Mouse (Mus musculus): ENCODE measurements around the gene Ldlrad1. TPM values are rescaled to one million over a fixed set of nuclear protein-coding genes. Genes with fewer than 3 reads are reported as not detected.

Gene Ldlrad1
- polyA plus RNA-seq, 1 experiment from 2014 or later, result 0.38 TPM

DNA sequence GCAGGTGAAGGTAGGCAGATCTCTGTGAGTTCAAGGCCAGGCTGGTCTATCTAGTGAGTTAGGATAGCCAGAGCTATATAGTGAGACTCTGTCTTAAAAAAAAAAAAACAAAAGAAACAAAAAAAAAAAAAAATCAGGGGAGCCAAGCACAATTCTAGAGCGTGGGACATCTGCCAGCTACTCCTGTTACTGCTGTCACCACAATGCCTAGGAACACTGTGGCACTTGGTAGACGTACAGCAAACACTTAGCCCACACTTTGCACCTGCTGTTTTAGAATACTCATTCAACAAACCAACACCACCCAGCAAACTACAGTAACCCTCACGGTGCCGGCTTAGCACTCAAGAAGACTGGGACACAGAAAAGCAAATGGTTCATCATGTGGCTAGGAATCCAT lies 2.5 kb downstream of the Ldlrad1 start:
- no peak for DNase-seq (ENCODE audit: low spot score)

DNA sequence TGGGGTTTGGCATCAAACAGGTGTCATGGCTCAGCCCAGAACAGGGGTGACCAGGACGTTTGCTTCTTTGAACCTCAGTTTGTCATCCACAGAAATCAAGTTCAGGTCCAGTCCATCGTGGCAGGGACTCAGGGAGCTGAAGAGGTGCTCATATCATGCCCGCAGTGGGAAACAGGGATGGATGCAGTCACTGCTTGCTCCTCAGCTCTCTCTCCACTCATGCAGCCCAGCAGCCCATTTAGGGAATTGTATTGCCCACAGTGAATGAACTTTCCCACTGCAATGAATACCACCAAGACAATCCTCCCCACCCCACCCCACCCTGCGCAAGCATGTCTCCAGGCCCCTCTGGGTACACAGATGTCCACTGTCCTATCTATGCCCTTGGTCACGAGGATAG lies 3.0 kb downstream of the Ldlrad1 start:
- DNase-seq (ENCODE audit: low spot score), result no peak

DNA sequence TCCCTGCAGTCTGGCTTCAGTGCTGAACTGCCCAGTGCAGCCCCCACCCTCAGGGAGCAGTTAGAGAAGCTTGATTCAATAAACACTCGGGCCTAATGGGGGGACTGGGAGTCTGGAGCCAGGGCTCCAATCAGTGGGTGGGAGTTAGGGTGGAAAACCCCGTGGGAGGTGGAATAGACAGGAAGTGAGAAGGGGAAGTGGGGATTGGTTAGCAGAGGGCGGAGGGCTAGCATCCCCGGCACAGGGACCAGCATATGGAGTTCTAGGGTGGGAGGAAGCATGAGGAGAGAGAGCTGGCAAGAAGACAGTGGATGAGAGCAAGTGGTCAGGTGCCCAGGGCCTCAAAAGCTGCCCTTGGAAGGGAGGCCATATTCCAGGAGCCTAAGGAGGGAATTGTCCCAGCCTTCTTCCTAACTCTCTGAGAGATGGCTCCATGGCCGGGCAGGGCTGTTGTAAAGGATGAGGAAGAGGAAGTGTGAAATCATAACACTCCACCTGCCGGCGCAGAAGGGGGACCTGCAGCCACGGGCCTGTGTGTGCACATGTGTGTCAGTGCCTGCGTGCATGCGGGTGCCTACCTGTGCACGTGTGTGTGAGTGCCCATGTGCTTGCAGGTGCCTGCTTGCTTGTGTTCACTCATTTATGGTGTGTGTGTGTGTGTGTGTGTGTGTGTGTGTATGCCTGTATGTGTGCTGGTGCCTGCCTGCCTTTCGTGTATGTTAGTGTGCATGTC lies 4.5 kb downstream of the Ldlrad1 start:
- no peak for DNase-seq (ENCODE audit: low spot score)

DNA sequence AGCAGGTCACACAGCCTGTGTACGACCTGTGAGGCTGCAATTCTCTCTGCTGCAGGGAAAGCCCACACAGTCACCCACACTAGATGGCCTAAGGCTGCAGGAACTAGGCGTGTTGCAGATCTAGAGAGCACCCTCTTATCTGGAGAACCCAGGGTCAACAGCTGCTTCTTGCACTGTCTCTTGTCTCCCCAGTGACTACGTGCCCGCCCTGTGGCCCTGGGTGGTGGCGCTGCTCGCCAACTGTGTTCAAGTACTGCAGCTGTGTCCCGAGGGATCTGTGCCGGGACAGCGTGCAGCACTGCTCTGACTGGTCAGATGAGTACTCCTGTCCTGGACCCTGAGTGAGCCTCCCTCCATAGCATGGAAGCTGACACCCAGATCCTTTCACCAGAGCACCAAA lies 8.6 kb downstream of the Ldlrad1 start:
- no peak for DNase-seq (ENCODE audit: low spot score)

DNA sequence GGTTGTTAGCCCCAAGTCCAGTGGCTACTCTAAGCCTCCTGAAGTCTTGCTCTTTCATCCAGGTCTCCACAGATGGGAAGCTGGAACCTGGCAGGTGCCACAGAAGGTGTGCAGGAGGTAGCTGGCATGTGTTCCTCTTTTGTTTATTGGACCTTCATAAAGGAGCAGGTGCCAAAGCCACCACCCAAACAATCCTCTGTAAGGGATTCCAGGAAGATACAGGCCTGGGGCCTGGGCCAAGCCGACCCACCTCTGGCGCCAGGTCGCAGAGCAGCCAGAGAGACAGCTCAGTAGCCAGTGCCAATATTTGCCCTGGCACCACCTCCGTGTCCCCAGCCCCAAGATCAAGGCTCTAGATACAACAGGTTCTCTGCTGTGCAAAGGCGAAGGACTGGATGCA lies 12.5 kb downstream of the Ldlrad1 start:
- no peak for DNase-seq (ENCODE audit: low spot score)

DNA sequence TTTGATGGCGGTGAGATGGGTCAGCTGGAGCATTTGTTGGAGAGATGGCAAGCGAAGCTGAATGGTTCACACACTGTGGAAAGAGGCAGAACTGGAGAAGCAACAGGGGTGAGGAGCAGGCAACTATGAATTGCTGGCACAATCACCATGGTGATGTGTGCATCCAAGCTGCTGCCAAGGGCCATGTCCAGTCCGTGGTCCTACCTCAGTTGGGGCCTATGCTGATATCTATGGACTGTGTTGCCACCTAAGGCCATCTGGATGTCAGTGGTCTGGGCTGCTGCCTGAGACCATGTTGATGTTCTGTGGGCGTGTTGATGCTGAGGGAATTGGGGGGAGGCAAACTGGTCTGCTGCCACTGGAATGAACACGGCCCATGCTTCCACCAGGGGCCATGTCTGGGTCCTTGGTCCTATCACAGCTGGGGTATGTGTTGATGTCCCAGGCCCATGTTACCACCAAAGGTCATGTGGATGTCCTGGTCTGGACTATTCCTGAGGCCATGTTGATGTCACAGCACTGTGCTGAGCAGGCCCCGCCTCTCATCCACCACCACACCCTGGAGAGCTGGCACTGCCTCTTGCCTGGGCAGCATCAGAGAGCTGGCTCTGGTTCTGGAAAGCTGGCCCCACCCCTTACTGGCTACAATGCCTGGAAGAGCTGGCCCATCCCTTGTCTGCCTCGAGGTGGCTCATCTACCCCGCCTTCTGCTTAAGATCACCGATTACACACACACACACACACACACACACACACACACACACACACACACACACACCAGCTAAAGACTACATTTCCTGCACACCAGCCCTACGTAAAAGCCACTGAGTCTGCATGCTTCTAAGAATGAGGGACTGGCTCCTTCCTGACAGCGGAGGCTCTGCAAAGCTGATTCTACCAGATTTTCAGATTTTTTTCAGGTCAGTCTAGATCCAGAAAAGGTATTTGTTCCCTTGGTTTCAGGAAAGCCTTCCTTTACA lies 14.5 kb downstream of the Ldlrad1 start:
- DNase-seq (ENCODE audit: low spot score), result no peak

GRCm38 (mm10) chr4:107226313-107226712 lies 17.3 kb downstream of the Ldlrad1 start:
- no peak for DNase-seq (ENCODE audit: low spot score)

DNA sequence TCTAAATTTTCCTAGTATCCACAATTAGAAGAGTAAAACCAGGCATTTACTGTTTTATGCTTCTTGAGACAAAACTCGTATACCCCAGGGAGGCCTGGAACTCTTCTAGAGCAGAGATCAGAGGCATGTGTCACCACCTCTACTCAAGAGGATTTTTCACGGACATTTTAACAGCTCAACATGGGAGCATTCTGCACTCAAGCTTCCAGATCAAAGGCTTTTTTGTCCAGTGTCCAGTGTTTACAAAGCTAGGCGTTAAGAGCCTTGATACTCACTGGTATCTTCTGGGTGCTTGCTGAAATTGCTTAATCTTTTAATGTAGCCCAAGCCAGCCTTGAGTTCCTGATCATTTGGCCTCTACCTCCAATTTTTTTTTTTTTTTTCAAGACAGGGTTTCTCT lies 23.2 kb downstream of the Ldlrad1 start:
- DNase-seq (ENCODE audit: low spot score), result no peak

DNA sequence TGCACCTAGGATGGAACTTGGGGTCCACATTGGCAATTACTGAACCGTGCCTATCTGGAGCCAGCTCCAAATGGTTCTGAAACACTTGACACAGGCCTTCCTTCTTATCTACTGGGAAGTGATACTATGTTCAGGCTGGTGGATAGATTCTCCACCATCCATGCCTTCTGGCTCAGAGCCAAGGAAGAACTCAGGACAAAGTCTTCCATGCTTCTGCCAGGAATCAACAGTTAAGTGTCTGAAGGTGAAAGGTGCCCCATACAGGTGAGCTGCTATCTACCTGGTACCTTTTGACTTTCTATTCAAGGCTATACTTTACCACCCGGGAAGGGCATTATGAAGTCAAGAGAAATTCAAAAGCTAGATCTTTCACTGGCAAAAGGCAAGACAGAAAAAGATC lies 29.3 kb downstream of the Ldlrad1 start:
- DNase-seq (ENCODE audit: low spot score), result no peak

DNA sequence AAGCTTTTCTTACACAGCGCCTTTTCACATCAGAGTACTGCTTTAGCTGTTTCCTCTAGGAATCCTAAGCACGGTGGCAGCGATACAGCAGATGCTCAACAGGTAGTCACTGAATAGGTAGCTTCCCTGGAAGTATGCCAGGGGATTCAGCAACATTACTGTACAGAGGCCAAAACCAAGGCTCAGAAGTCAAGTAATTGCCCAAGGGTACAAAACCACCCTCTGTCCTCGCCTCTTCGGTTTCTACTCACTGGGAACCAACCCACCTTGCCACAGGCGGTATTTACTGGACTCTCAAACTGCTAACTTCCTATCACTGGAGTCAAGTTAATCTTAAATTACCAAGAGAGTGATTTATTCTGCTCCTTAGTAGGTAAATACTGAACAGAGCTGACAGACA lies 31.2 kb downstream of the Ldlrad1 start:
- DNase-seq (ENCODE audit: low spot score), result no peak

GRCm38 (mm10) chr4:107243365-107244333 lies 34.7 kb downstream of the Ldlrad1 start:
- DNase-seq (ENCODE audit: low spot score), result no peak

DNA sequence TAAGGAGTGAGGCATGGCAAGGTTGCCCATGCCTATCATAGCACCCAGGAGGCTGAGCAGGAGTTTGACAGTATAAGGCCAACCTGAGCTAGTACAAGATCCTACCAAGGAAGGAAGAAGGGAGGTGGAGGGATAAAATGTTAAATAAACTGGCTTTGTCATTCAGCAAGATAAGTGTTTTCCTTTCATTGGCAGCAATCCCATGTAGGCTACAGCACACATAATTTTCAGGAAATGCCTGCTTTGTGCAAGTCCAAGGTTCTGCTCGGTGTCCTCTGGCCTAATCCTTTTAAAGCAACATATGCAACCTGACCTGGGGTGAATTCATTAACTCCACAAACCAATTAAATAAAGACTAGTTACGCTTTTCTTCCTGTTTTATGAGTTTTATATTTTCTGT lies 36.4 kb downstream of the Ldlrad1 start:
- no peak for DNase-seq (ENCODE audit: low spot score)

DNA sequence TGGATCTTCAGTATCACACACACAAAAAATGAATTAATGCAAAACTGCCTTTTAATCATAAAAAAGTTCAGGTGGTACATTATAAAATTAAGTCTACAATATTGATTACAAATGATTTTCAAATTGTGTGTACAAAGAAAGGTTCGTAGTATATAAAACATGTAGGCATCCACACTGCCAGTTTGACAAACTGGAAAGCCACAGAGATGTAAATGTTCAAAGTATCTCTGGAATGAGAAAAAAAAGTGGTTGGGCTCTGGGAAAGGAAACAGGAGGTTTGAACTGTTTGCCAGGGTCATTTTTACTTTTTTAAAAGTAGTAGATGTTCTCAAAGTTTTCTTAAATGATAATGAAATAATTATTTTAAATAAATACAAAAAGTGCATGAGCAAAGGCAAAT lies 37.1 kb downstream of the Ldlrad1 start:
- no peak for DNase-seq (ENCODE audit: low spot score)

GRCm38 (mm10) chr4:107247110-107247509 lies 38.1 kb downstream of the Ldlrad1 start:
- DNase-seq (ENCODE audit: low spot score), result no peak

GRCm38 (mm10) chr4:107248061-107248460 lies 39.1 kb downstream of the Ldlrad1 start:
- DNase-seq (ENCODE audit: low spot score), result no peak

DNA sequence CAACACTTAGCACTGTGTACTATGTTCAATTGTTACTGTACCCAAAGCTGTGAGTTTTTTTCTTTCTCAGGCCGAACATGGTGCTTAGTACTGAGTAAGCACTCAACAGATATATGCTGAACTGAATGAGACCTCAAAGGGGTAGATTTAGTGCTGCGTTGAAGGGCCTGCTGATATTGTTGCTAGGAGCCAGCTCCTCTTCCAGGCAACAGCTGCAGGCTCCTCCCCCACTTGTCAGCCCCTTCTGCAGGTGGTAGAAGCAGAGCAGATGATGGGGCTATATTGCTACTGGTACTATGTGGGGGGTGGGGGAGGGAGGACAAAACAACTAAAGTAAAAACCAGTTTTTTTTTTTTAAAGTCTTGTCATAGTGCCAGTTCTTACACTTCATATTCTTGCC lies 40.5 kb downstream of the Ldlrad1 start:
- peak; percentile 88 for DNase-seq (ENCODE audit: low spot score)

- peak; percentile 70 for DNase-seq (ENCODE audit: low spot score)
Measured at GRCm38 (mm10) chr4:107250494-107250893, 41.5 kb downstream of the Ldlrad1 start.

DNA sequence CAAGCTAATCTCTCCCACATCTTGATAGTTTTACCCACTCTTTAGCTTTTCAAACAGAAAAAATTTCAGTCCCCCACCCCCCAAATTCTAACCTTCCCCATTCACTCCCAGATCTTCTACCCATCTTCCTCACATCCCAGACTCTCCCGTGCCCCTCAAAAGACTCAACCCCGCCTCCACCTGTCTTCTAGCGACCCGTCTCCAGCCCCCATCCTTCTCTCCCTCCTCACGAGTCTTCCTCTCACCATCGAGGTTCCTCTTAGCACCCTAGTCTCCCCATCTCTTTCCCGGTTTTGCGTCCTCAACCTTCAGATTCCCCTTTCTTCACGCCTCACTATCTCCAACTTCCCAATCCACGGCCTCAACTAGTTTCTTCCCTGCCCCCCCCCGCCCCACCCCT lies 43.5 kb downstream of the Ldlrad1 start:
- no peak for DNase-seq (ENCODE audit: low spot score)

DNA sequence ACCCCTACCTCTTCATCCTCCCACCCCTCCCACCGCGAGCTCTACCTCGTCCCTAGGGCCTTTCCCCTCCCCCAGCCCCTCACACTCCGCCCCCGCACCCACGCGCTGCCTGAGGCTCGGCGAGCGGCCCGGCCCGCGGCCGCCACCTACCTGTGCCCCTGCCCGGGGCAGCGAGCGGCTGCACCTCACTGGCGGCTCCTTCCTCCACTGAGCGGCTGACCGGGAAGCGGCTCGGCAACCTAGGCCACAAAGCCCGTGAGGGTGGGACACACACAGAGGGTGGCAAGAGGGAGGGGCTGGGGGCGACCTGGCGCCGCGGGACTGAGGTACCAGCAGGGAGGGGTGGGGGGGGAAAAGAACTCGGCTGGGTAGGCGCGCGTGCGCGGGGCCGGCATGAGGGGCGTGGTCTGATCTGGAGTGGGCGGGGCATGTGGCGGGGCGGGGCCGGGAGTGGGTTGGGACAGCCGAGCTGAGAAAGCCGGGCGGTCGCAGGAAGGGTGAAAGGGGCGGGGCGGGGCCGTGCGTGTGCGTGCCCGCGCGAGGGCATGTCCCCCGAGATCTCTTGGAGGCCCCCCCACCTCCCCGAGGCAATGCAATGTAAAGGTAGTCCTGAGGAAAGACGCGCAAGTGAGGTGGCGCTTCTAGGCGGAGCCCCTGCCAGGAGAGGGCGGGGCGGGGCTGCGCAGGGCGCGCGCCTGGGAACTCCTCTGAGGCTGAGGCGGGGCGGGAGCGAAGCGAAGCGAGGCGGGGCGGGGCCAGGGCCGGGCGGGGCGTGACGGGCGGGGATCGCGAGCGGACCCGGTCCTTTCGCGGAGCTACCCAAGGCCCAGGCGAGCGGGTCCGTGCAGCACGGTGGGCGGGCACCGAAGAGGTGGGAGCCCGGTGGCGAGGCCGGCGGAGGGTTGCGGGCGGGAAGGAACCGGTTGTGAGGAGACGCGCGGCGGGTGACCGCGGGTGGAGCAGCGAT lies 44.4 kb downstream of the Ldlrad1 start, which contains the start of the genes Lrrc42 and Hspb11:
TSS of gene Lrrc42 (minus strand) at position 408 of the 967 bp plus-strand sequence.
TSS of gene Hspb11 (plus strand) at position 469 of the 967 bp plus-strand sequence.
- peak; percentile 98 for DNase-seq (ENCODE audit: low spot score)

- DNase-seq (ENCODE audit: low spot score), result no peak
Measured at GRCm38 (mm10) chr4:107254414-107254813, 45.4 kb downstream of the Ldlrad1 start.

All from thymus, postnatal 0 days (tissue).